Mouse (Mus musculus) B cell, adult 62 days (primary cell): Measurements from ENCODE around the gene C130026I21Rik. TPM values are rescaled to one million over a fixed set of nuclear protein-coding genes. Genes with fewer than 3 reads are reported as not detected.

Experiments
- total RNA-seq: library from RNA; stranded (reverse); gene quantifications from 4 replicates; pipeline ENCODE4 v1.2.4, GENCODE M21; 2023

The C130026I21Rik gene
- total RNA-seq = 66.2 to 82.9 TPM (median 73.8 TPM) in 4 replicates

DNA sequence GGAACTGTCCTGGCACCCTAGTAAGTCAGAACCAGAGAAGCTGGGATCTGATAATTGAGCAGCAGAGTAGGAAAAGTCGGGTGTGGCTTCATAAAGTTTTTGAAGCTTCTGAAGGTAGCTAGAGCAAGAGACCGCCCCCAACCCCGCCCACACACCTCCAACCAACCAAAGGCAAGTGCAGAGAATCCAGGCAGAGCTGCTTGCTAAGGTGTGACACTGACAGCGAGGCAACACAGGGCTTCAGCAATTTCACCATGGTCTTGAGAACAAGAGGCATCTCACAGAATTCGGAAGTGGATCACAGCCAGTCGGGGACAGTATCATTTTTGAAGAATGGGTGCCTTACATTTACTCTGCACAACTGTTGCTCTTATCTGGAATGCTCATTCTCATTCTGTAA, at the start of gene C130026I21Rik:
Gene C130026I21Rik, minus strand, starts transcription at position 101 of the 400 bp plus-strand sequence.

DNA sequence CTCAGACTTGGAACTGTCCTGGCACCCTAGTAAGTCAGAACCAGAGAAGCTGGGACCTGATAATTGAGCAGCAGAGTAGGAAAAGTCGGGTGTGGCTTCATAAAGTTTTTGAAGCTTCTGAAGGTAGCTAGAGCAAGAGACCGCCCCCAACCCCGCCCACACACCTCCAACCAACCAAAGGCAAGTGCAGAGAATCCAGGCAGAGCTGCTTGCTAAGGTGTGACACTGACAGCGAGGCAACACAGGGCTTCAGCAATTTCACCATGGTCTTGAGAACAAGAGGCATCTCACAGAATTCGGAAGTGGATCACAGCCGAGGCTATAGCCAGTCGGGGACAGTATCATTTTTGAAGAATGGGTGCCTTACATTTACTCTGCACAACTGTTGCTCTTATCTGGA, 160.6 kb downstream of the C130026I21Rik start, which contains the start of gene A530032D15Rik:
Gene A530032D15Rik, minus strand, starts transcription at position 101 of the 400 bp plus-strand sequence.

DNA sequence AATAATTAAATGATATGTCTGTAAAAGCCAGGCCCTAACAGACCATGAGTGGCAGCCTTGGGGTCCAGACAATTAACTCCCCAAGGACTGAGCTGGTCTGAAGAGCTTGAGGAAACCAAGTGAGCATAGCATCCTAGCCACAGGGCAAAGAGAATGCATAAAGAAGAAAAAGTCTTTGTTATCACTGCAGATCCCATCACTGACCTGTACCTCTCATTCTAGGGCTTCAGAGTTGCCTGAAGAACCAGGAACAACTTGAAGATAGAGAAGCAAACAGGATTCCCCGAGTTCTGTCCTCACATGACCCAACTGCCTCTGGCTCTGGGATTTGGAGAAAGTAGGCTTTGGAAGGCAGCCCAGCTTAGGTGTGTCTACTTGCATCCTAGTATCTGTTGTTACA, 170.5 kb downstream of the C130026I21Rik start, which contains the start of gene Gm10553:
Gene Gm10553, plus strand, starts transcription at position 301 of the 400 bp plus-strand sequence.

Other genes starting within 250 kb of the C130026I21Rik start
- not detected in 4 replicates for gene Gm10553, start 170.4 kb downstream of the C130026I21Rik start, total RNA-seq
- 24.7 to 32.0 TPM (median 27.5 TPM) in 4 replicates for gene A530032D15Rik, start 160.7 kb downstream of the C130026I21Rik start, total RNA-seq